Mouse (Mus musculus) heart, postnatal 25 days (tissue): ENCODE data around the gene Tiam1. TPM values are rescaled to one million over a fixed set of nuclear protein-coding genes. Genes with fewer than 3 reads are reported as not detected.

Experiments
- DNase-seq: peaks from one replicate; pipeline ENCODE4 v3.0.0; 2022; ENCODE audit warnings: low spot score
- intact Hi-C: fragments of 180-260 bp; cut with DNase I; formaldehyde crosslinking; loops from one replicate; pipeline ENCODE4 v1.15.1; 2025
- total RNA-seq, 2 experiments: library from RNA; stranded (reverse); gene quantifications; 2 replicates each; pipeline ENCODE4 v1.2.3; 2021

Tiam1 gene
- total RNA-seq, 2 experiments from 2014 or later, result 6.7 to 7.8 TPM

DNA sequence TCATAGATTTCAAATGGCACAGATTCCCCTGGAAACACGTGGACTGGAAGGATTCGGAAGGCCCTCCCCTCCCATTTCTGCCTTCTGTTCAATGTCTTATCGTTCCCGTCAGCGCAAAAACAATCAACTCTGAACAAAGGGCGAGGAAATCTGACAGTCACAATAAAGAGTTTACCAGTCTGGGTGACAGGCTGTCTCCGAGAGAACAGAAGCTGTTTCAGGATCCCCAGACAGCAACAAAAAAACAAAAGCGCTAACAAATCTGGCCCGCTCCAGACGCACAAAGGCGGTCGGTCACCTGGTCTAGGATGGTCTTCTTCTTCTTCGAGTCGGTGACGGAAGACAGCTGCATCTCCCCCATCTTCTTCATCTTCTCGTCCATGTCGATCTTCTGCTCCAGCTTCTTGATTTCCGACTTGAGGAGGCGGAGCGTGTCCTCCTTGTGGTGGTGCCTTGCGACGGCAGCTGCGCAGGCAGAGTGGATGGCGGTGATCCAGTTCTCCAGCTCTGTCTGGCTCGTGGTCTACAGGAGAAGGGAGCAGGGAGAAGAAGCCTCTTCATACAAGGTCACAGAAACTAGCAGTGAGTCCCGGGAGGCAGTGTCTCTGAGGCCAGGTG, 276.2 kb downstream of the Tiam1 start:
- intact Hi-C loops, result no loop called here
- no peak for DNase-seq

DNA sequence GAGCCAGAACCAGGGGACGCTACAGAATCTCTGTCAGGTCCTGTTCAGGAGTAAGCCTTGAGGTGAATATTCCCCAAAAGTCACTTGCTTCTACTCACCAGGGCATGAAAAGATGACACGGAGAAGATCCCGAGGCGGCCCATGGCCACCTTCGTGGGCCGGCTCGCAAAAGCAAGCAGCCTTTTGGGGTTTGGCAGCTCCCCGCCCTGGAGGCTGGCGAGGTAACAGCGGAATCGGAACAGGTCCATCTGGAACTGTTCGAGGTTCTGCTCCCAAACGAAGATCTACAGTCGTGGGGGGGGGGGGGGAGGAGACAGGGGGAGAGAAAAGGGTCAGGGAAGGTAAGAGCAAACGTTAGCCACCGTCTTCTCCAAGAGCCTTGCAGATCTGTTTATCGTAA, 278.4 kb downstream of the Tiam1 start:
- intact Hi-C loops, result no loop called here

DNA sequence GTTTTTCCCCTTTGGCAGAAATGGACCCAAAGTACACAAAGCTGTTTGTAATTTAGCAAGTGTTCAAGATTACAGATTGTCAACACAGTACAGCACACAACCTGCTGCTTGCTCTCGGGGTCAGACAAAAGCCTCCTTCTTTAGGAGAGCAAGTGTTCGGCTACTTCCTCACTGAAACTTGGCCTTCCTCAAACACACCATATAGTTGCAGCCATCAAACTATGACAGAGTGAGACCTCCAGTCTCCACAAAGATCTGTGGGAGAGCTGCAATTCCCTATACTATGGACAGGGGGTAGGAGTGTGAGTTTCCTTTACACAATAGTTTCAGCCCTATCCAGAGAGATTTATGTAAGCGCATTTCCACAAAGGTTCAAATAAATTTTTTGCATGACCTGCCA, 278.9 kb downstream of the Tiam1 start:
- intact Hi-C loops, result no loop called here
- DNase-seq, result no peak

More for the DNA sequence above, 278.4 kb downstream of the Tiam1 start:
- DNase-seq, result no peak

DNA sequence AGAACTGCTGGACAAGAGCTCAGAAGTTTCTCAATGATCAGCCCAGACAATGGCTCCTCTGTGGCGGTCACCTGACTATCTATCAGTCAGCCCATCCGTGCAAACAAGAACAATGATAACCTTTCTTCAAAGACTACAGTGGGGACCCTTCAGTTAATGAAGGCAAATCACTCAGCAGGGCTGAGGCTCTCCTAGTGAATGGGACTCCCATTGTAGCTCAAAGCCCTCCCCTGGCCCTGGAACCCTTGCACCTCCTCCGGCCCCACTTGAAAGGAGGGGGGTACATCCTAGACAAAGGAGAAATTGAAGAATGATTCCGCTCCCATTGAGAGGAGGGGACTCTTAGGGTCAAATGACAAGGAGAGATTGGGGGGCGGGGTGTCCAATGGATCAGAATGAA, 280.3 kb downstream of the Tiam1 start:
- DNase-seq, result no peak
- intact Hi-C loops, result no loop called here

DNA sequence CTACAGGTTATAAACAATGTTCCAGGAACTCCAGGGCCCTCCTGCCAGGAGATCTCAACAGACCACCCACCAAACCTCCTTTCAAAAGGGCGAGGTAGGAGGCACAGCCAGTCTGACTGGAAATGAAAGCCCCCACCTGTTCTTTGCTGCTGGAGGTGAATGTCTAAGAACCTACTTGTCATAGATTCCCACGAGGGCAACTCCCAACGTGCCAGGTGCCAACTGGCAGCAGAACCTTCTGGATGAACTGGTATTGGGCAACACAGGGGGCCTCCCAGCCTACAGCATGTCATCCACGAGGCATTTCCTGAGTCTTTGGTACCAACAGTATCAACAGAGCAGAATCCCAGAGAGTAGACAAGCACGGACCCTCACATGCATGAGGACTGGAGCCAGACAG, 282.0 kb downstream of the Tiam1 start:
- no peak for DNase-seq
- intact Hi-C loops, result no loop called here

DNA sequence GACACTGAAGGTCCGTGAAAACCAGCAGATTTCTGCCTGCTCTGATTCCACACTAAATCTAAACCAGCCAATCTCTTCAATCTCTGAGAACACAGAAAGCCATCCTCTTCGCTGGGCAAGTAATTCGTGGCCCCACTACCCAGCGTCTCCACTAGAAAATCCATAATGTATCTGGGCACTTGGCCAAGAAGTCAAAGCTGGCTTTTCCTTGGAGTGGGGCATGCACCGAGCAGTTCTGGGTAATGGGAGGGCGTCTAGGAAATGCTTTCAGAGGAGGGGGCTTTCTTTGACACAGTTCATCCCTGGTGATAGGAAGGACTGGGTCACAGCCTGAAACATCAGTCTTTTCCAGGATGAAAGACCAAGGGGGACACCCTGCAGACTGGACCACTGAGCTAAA, 282.9 kb downstream of the Tiam1 start:
- no peak for DNase-seq
- intact Hi-C loops, result no loop called here

DNA sequence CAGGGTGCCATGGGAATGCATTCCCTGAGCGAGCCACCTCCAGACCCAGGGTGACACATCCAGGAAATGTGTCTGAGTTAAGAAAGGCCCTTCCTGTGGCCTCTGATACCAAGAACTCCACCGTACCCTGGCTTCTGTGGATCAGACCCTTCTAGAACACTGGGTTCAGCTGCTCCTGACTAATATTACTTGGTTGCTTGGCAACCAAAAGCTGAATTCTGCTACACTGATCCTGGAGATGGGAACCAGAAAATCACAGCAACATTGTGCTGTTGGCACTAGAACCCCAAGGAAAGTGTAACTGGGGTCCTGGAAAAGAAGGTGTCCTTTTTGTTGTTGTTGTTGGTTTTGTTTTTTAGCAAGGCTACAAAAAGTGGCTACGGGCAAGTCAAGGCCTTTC, 285.9 kb downstream of the Tiam1 start:
- intact Hi-C loops, result no loop called here
- no peak for DNase-seq

DNA sequence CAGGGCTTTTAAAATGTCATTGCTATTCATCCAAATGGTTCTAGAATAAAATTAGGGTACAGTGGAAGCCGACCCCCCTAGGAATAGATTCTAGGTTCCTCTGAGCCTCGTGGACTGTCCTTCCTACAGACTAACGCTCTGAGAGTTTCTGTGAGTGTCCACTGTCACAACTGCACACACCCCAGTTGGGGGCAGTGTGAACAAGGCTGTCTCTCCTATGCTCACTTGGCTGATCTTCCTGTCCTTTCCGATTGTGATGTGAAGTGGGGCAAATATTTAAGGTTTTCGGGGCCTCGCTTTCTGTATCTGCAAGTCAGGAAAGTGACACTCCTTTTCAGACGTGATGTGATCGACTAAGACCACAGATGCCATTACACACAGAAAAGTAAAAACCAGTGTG, 288.8 kb downstream of the Tiam1 start:
- intact Hi-C loops, result no loop called here
- DNase-seq, result no peak

DNA sequence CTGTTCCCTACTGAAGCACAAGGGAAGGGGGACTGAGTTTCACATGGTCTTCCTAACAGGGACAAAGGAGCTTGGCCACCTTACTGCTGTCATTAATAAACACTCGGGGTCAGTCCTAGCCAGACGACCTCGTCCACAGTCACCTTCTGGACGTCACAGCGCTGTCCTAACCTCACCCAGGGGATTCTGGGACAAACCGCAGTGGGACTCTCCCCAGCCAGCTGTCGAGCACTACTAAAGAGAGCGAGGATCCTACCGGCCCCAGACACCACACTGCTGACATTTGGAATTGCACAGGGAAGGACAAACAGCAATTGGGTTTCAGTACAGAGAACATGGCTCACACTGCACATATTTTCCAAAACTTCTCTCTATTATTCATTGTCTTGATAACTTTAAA, 292.2 kb downstream of the Tiam1 start:
- intact Hi-C loops, result no loop called here
- DNase-seq, result no peak

DNA sequence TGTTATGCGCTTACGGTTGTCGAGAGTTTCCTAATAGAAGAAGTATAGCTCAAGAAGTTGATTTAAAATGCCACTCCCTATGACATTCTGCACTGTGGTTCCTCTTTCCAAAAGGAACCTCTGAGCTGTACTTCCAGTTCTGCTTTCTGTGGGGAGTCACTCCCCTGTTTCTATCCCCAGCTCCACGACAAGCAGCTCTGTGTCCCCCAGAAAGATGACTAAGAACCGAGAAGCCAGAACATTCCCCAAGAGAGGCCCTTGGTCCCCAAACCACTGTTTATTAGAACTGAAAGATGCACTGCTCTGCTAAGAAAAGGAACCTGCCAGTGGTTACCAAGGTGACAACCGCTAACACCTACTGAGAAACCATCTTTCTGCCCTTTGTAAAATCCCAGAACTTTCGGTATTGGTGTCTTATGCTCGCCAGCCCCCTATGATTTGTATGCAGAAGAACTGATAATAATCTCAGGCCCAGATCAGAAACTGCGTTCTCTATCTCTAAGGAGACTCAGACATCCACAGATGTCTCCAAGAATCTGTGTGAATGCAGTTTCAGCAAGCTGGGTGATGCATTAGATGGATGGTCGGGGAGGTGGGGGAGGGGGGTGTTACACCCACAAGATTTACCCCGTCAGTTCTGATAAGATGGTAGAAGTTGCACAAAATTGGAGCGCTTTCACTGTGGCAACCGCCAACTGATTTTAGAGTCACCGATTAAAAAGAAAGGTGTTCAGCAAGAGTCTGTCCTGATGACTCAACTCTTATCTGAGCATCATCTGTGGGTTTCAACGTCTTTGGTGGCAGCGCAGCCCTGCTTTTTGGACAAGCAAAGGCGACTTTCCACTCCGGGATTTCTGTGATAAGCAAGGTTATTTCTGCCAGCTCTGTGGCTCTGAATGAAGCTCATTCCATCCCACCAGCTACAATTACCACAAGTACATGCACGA, 294.6 kb downstream of the Tiam1 start:
- DNase-seq, result no peak
- intact Hi-C loops, result loop anchor here (10.0 kb wide), 1 partner anchor 96 kb away; no protein-coding TSS in a partner anchor

DNA sequence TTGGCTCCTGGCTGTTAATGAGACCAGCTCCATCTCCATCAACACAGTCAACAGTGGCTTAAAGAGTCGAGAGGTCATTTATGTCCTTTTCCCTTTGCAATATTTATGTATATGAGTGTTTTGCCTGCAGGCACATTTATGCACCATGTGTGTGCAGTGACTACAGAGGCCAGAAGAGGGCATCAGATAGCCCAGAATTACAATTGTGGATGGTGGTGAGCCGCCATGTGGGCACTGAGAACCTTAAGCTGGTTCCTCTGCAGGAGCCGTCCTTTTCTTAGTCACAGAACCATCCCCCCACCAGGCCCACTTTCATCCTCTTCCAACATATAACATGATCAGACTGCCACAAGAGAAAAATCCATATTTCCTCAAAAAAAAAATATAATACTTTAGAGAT, 295.4 kb downstream of the Tiam1 start:
- no peak for DNase-seq
- intact Hi-C loops, result loop anchor here (10.0 kb wide), 1 partner anchor 97 kb away; no protein-coding TSS in a partner anchor

DNA sequence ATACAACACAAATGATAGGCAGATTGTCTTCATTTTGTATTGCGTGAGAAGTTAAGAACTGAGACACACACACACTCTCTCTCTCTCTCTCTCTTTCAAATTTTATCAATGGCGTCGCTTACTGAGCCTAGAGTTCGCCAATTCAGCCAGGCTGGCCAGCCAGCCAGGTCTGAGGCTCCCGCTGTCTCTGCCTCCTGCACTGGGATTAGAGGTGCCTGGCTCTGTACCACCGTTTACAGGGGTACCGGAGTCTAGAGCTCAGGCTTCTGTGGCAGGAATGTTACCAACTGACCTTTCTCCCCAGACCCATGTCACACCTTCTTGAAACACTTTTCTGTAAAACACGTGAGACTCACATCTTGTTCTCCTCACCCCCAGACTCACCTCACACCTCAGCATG, 298.1 kb downstream of the Tiam1 start:
- intact Hi-C loops, result loop anchor here (10.0 kb wide), 1 partner anchor 99 kb away; no protein-coding TSS in a partner anchor
- DNase-seq, result no peak

DNA sequence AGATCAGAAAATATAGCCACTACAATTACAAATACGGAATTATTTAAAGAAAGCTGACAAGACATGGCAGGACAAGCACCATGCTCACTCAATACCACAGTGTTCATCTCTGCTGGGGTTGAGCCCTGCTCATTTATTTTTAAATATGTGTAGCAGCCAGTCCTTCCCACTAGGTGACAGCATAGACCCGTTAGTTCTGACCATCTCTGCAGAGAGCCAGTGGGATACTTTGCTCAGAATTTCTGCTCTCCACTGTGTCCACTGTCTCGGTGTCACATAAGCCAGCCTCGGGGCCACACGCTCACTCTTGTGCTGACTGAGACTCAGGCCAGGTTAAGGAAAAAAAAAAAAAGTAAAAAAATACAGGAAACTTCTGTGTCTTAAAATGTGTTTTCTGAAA, 299.0 kb downstream of the Tiam1 start:
- no peak for DNase-seq
- intact Hi-C loops, result loop anchor here (1.0 to 10.0 kb wide), 3 partner anchors 100 to 343 kb away; no protein-coding TSS in a partner anchor

DNA sequence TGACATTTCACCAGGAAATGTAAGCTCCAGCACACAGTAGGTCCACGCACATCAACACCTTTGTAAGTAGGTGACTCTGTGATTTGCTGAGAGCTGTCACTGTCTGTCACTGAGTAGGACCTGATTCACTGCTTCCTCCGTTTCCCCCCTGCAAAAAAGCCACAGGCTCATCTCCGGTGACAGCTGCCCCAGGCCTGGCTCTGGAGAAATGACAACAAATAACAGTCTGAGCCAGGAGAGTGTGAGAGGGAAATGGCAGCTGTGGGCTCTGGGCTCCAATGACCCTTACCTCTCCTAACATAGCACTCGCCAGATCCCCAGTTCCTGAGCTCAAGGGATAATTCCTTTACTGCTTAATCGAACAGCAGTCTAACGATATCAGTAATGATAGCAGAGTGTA, 301.7 kb downstream of the Tiam1 start:
- DNase-seq, result no peak
- intact Hi-C loops, result loop anchor here (5.0 to 10.0 kb wide), 2 partner anchors 103 to 345 kb away; no protein-coding TSS in a partner anchor

DNA sequence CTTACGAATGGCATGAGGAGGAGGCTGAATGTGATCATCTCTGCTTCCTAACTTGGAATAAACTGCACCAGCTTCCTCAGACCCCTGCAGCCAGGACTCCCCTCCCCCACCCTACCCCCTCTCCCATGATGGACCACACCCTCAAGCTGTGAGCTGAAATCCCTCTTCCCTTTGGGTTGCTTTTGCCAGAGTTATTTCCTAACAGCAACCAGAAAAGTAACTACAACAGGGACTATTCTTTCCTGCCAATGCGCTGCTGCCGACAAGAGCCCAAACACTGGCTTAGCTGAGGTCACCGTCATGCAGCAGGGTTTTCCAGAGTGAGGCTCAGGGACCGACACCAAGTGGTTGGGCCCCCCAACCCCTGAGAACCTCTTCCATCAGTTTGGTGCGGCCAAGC, 303.2 kb downstream of the Tiam1 start:
- intact Hi-C loops, result loop anchor here (5.0 to 10.0 kb wide), 2 partner anchors 104 to 347 kb away; no protein-coding TSS in a partner anchor
- DNase-seq, result no peak

DNA sequence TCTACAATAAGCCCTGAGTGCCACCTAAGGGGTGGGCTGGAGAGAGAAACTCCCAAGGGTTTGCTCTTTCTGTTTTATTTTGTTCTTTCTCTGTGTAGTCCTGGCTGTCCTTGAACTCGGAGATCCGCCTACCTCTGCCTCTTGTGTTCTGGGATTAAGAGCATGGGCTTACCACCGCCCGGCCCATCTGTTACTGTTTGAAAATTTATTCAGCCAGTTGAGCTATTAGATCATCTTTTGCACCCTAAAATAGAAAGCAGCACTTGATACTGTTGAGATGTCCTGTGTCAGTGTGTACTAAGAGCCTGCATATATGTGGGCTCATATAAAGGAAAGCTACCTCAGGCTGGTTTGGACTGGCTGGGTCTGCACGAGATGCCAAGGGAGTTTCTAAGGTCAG, 303.7 kb downstream of the Tiam1 start:
- no peak for DNase-seq
- intact Hi-C loops, result loop anchor here (5.0 to 10.0 kb wide), 2 partner anchors 105 to 347 kb away; no protein-coding TSS in a partner anchor

DNA sequence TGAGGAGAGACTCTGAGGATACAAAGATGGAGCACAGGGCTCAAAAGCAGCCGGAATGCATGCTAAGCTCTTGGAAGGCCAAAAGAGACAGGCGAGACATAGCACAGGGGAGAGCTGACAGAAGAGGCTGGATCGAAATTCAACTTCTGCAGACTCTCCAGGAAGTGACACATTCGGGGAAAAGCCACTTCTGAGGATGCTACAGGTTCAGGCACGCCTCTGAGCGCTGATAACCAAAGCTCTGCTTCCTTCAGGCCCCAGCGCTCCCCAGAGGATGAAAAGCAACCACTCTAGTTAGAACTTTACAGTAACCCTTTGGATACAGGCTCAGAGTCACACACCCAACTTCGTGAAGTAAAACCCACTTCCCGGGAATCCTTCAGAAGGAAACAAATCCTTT, 306.5 kb downstream of the Tiam1 start:
- intact Hi-C loops, result no loop called here
- no peak for DNase-seq

DNA sequence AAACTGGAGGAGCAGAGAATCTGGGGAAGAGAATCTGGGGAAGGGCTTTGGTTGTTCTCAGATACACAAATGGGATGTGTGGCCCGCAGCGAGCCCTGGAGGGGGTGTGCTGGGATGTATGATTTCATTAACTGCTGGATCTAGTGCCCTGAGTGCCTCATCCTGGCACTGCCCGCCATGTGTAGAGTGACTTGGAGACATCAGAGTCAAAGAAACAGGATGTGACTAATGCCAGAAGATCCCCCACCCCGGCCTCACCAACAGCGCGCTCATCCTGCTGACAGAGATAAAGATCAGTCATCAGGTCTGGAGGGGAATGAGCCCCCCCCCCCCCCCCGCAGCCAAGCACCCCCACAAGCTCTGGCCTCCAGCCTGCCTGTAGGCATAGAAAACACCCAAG, 308.0 kb downstream of the Tiam1 start:
- intact Hi-C loops, result no loop called here
- DNase-seq, result no peak

DNA sequence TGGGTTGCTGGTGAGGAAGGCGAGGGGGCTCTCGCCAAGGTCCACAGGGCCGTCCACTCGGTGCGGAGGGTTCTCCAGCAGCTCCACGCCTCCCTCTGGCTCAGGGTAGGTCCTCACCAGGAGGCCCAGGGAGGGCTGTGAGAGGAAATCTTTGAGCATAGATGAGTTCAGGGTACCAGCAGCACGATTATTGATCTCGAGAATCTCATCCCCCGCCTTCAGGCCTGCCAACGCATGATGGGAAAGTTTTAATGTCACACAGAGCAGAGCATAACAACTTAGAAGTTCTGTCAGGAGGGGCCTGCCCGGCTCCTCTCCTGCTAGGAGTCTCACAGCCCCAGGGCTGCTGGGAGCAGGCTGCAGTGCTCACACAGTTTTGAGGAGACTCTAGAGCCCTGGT, 310.6 kb downstream of the Tiam1 start:
- DNase-seq, result no peak
- intact Hi-C loops, result no loop called here

DNA sequence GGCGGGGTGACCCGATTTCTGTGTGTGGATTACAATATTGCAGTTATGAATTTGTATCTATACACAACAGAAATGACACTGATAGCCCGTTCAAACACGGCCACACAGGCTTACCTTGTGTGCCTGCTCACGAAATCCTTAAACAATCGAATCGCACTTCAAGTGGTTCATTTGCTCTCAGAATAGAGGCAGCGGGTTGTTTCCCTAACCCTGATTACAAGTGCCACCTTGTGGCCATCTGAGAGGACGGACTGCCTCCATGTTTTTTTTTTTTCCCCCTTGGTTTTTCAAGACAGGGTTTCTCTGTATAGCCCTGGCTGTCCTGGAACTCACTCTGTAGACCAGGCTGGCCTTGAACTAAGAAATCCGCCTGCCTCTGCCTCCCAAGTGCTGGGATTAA, 312.4 kb downstream of the Tiam1 start:
- no peak for DNase-seq
- intact Hi-C loops, result loop anchor here (1.0 kb wide), 1 partner anchor 57 kb away; no protein-coding TSS in a partner anchor

DNA sequence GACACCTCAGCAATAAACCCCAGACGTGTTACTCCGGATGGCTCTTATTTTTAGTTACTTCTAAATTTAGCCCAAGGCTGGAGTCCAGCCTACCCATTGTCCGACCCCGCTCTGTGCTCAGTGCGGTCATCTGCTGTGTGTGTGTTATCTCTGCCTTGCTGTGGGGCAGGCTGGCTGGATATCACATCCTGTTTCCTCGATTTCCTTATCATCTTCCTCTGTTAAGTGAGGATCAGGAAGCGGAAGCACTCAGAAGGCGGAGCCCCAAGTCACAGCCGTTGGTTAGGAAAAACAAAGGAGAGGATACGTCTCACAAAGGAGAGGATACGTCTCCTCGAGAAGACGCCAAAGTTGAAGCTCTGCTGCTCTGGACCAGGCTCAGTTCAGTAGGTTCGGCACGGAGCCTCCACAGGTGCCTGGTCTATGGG, 313.3 kb downstream of the Tiam1 start:
- peak; percentile 47 for DNase-seq
- intact Hi-C loops, result no loop called here
